Mouse (Mus musculus): ENCODE data around the gene Cdiptos.
A peak's percentile ranks its signal among the peaks of the same experiment; 100 is the strongest.

The Cdiptos gene

DNA sequence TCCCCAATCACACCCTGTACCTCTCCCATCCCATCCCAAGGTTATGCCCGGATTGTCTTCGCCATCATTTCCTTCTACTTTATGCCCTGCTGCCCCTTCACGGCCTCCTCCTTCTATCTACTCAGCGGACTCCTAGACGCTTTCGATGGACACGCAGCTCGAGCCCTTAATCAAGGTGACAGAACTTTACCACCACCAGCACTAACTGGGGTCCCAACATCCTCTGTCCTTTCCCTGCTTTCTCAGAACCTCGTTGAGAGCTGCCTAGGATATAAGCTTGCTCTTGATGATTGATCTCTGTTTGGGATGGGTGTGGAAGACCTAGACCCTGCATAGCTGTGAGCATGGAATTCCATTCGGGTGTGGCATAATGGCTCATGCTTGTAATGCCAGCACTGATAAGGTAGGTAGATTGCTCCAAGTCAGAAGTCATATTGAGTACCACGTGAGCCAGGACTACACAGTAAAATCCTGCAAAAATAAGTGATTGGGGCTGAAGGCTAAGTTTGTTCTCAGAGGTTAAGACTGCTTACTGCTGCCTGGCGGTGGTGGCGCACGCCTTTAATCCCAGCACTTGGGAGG lies 1.1 kb upstream of the Cdiptos start:
- DNase-seq (ENCODE audit: low read depth, low spot score) = no peak

DNA sequence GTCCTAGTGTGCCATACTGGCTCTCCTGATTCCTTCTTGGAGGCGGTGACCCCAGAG lies 177 bp downstream of the Cdiptos start, which contains the start of gene Cdipt:
Gene Cdipt, plus strand, starts transcription at position 22 of the 57 bp plus-strand sequence.
- DNase-seq (ENCODE audit: low read depth, low spot score) = no peak

DNA sequence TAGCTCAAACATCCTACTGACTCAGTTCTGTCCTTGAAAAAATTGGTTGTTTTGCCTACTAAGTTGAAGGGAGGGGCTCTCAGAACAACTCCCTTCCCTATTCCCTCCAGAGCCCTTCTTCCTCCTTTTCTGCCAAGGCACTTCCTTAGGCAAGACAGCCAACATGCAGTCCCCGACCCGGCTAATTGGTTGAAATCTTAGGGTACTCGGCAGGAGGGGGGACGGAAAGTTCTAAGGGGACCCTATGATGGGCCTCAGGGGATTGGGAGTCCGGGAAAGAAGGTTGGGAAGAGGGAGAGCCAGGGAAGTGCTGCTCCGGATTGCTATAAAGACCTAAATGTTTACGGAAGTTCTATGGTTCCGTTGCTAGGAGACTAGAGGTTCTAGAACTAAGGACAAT lies 405 bp downstream of the Cdiptos start:
- DNase-seq (ENCODE audit: low read depth, low spot score) = no peak

DNA sequence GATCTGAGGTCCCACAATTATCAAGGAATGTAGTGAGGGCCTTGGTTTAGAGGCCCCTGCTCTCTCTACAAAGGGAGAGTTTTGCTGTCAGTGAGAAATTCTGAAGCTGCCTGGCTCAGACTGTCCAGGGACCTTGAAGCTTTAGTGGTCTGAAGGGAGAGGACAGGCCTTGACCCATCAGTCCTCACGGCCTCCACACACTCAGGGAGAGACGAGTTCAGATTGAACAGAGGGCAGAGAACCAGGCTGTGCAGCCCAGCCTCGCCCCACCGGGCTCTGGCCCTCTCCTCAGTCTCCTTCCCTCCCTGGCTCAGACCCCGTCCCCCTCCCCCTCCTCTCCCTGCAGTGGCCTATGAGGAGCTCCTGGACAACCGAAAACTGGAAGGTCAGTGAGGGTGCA lies 8.5 kb downstream of the Cdiptos start:
- DNase-seq (ENCODE audit: low read depth, low spot score) = no peak

DNA sequence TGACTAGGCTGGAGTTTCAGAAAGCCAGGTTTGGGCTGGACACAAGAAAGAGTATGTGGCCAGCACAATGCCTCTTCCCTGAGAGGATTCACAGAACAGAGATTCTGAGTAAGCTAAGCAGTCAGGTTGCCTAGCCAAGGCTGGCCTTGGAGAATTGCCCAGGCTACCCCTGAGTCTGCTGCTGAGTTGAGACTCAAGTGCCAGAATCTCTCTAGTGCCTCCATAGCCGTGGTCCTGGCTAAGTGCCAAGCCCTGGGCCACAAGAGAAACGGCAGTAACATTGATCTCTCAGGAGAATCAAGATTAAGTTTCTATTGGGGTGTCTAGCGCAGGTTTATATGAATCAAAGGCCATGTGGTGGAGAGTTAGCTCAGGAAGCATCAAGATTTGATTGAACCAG lies 10.3 kb downstream of the Cdiptos start:
- DNase-seq (ENCODE audit: low read depth, low spot score) = no peak

DNA sequence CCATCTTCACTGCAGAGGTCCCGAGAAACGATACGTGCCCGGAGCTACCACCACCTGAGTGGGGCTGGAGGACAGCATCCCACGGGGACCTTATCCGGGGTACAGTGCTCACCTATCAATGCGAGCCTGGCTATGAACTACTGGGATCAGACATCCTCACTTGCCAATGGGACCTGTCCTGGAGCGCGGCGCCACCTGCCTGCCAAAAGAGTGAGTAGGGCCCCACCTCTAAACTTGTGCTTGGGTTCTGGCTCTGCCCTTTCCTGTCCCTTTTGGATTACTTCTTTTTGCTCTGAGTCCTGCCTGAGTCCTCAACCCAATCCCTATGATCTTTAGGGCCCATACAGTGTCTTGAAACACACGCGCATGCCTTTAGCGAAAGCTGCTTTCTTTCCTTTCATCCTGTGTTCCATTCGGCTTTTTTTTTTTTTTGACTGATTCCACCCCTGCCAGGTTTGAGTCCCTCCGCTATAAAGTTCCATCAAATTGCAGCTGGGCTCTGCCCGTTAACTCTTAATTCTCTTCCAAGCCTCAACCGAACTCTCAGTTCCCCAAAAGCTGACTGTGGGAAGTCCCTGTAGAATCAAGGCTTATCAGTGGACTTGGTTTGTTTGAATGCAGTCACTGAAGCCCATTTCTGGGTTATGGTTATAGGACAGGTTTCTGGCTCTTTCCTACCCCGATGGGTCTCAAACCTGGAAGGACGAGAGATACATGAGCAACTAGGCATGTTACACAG lies 12.2 kb downstream of the Cdiptos start:
- DNase-seq (ENCODE audit: low read depth, low spot score) = no peak

DNA sequence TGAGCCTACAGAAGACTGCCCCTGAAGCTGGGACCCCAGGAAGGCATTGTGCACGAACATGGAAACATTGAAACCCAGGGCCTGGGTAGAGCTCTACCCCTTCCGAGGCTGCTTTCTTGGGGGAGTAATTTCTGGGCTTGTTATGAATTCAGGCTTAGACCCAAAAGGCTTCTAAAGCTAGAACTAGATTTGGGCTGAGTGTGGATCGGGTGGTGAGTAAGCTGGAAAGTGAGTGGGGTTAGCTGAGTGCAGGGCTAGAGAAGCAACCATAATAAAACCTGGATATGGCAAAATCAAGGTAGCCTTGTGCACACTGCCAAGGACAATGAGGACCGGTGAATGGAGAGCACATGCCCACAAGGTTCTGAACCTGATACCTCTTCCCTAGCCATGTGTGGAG lies 13.9 kb downstream of the Cdiptos start:
- no peak for DNase-seq (ENCODE audit: low read depth, low spot score)

DNA sequence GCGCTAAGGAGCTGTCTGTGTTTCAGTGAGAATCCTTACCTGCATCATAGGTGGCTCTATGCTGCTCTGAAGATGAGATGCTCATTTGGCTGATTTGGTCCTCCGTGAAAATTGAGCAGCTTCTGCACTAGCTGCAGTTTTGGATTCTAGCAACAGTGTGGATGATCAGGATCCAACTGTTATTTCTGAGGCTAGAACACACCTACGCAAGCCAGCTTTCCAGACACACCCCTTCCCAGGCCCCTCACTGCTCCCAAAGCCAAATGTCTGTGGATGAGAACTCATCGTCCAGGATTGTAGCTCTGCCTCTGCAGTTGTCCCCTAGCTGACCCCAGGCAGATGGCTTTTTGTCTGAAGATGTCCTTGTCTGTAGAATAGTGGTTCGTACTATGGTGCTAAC lies 14.8 kb downstream of the Cdiptos start:
- DNase-seq (ENCODE audit: low read depth, low spot score) = no peak

DNA sequence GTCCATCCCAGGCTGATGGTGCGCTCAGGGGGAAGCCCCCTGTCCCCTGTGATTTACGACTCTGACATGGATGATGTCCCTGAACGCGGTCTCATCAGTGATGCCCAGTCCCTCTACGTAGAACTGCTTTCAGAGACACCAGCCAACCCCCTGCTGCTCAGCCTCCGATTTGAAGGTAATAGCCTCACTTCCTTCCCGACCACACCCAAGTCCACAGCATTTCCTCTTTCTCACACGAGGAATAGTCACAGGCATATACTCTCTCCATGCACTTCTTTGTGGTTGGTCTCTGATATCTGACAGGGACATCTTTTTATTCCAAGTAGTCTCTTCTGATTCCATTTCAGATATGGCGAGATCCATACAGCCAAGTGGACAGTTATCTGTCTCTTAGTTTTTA lies 16.1 kb downstream of the Cdiptos start:
- DNase-seq (ENCODE audit: low read depth, low spot score) = no peak

DNA sequence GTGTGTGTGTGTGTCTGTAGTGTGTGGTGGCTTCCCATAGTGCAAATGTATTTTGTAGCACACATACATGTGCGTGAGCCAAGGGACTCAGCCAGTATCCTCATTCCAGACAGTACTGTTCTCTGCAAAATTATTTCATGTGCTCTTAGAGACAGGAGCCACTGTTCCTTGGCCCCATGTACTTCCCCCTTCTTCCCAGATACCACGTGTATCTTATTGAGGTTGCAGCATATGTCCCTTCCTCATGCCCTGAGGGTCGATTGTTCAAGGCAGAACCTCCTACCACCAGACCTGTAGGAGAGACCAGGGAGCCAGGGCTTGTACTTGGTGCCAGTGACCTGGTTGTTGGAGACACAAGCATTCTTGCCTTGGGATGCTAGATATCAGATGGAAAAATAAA lies 20.8 kb downstream of the Cdiptos start:
- DNase-seq (ENCODE audit: low read depth, low spot score) = no peak

DNA sequence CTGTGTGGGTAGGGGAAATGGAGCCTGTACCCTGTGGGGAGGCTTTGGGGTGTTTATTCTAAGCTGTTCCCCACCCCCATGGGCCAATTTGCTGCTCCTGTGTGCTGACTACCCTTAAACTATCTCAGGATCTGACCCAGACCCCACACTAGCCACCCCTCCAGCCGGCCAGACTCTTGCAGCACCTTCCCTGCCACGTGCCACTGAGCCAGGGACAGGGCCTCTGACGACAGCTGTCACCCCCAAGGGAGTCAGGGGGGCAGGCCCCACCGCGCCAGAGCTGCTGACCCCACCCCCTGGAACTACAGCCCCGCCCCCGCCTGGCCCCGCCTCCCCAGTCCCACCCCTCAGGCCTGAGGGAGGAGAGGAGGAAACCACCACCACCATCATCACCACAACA lies 23.3 kb downstream of the Cdiptos start:
- no peak for DNase-seq (ENCODE audit: low read depth, low spot score)

DNA sequence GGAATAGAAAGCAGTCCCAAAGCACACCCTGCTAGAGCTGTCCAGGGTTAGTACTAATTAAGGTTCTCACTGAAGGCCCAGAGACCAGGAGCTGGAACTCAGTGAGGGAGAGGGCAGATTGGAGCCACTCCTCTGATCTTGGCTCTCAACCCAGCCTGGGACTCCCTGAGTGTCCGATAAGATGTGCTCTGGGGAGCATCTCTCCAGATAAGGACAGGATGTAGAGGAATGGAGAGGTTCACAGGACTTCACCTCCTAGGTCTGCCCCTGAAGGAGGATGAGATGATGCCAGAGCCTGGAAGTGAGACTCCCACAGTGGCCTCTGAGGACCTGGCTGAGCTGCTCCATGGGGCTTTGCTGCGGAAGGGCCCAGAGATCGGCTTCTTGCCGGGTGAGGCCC lies 24.2 kb downstream of the Cdiptos start:
- no peak for DNase-seq (ENCODE audit: low read depth, low spot score)

DNA sequence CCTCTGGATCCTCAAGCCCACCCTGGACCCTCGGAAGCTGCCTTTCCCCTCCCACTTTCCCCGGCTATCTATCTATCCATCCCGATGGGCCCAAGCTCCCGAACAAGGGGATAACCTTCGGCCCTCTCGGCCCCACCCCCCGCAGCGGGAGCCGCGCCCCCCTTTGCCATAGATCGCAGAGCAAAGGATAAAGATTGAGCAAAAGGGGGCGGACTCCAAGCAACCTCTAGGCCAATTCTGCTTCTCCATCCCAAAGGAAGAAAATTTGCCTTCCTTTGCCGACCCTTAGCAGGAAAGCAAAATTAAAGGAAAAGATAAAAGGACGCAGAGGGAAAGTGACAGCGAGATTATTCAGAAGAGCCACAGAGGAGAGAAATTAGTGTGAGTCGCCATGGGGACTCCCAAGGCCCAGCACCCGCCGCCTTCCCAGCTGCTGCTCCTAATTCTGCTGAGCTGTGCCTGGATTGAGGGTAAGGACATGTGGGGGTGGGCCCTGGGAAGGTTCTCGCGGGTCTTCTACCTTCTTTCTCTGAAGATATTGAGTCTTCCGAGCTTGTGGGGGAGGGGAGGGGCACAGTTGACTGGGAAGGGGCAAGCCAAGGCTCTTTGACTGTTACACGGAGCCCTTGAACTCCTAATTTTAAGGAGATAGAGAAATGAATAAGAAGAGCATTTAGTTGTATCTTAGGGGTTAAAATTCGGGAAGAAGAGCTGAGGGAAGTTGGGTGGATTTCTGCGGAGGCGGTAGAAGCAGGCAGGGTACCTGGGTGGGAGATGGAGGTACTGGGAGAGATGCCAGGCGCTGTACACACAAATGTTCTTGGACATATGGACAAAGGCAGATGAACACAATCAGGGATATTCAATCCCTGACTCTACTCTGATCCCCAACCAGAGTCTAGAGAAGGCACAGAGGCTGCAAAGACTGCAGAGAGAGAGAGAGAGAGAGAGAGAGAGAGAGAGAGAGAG lies 25.0 kb downstream of the Cdiptos start:
- DNase-seq (ENCODE audit: low read depth, low spot score) = no peak

DNA sequence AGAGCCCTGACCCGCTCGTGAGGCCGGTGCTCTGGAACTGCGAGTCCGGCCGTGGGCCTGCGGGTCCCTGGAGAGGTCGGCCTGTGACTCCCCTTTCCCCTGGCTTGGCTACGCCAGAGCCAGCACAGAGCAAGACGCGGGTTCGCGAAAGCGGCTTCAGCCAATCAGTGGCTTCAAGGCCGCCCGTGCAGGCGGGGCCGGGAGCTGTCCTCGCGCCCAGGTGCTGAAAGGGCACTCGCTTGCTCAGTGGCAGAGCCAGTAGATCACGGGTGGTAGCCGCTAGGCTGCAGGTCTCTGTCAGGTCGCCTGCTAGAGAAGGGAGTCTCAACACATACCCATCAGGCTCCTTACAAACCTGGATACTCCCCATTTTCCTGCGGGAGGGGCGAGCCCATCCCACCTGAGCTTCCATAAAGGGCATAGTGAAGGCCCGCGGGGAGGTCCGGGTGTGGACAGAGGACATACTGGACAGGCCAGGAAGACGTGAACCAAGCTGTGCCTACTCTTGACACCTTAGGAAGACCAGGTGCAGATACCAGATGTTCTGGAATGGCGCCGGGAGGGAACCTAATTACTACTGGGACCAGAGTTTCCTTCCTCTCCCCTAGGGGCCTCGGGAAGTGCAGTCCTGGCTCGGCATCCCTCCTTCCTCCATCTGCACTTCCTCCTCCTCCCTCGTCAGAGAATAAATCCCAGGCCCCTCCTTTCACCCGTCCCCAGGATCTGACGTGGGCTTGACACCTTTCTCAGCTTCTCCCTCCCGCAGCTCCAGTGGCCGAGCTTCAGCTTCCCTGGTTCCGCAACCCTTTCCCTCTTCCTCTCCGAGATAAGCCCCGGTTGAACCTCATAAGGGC lies 25.9 kb downstream of the Cdiptos start, which contains the start of gene Sez6l2:
Gene Sez6l2, plus strand, starts transcription at position 771 of the 854 bp plus-strand sequence.
- DNase-seq (ENCODE audit: low read depth, low spot score) = peak; percentile 75

DNA sequence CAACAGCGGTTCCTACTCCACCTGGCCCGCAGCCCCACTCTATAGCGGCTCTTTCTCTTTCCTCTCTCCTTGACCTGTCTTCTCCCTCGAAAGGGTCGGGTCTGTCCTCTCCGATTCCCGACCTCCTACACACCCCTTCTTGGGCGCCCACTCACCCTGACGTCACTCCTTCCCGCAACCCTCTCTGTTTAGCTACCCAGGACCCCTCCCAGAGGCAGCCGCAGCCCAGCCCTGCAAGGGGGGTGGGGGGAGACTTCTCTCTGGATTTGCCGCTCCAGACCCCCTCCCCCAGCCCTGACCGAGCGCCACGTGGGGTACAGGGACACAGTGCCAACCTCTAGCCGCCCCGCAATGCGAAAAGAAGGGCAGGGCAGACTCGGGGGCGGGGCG lies 26.5 kb downstream of the Cdiptos start, which contains the start of gene Asphd1:
Gene Asphd1, minus strand, starts transcription at position 180 of the 390 bp plus-strand sequence.
- DNase-seq (ENCODE audit: low read depth, low spot score) = peak; percentile 26

DNA sequence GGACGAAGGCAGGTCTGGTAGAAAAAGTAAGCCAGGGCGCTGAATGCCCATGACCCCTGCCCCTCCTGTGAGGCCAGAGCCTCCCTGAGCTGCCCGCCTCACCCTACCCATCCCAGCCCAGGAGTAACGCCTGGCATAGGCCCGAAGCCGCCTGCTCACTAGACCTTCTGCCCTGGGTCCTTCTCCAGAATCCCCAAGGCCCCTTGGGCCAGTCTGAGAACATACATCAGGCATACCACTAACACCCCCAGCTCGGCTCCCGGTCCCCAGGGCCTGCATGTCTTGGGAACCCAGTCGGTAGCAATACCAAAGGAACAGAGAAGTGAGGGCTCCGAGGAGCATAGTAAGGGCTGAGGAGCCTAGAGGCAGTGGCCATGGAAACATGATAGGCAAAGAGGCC lies 27.3 kb downstream of the Cdiptos start:
- no peak for DNase-seq (ENCODE audit: low read depth, low spot score)

DNA sequence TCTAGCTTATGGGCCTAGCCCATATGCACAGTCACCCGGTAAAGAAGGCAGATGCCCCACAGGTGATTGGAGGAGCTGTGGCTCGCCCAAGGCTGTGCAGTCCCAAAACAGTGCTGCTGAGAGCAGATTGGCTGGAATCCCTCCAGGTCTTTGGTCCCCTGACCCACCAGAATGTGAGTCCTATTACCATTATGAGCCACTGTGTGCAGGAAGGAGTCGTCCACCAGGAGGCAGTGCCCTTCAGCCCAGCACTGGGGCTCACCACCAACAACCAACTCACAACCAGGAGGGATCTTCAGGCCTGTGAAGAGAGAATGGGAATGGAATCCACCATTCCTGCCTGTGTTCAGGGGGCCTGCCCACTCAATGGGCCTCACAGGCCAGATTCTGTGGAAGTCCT lies 29.4 kb downstream of the Cdiptos start:
- no peak for DNase-seq (ENCODE audit: low read depth, low spot score)

DNA sequence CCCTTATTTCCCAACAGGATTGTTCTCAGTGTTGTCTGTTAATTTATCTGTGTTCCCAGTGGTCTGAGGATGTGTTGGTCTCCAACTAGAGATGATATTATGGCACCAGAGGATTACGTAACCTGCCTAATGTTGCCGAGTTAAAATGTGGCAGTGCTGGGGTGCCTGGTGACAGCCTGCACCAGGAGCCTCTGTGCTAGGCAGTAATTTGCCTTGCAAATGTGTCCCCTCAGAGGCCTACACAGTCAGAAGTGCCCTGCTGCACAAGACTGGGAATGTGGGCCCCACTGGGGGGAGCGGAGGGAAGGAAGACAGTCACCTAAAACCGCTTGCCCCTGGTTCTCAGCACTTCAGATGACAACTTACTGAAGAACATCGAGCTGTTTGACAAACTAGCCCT lies 34.1 kb downstream of the Cdiptos start:
- DNase-seq (ENCODE audit: low read depth, low spot score) = no peak

DNA sequence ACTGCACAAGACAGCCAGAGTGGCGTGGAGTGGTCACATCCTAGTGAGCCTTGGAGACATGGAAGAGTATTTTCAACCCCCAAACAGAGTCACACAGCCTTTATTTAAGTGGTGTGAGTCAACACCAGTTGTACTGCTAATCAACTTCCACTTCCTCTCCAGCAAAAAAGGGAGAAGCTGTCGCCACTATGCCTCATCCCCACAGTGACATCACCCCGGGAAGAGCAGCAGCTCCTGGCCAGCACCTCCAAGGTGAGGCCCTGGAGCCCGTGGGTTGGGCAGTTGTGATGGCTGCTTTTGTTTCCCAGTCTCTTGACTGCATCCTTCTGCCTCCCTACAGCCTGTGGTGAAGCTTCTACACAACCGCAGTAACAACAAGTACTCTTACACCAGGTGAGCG lies 34.7 kb downstream of the Cdiptos start:
- DNase-seq (ENCODE audit: low read depth, low spot score) = no peak

DNA sequence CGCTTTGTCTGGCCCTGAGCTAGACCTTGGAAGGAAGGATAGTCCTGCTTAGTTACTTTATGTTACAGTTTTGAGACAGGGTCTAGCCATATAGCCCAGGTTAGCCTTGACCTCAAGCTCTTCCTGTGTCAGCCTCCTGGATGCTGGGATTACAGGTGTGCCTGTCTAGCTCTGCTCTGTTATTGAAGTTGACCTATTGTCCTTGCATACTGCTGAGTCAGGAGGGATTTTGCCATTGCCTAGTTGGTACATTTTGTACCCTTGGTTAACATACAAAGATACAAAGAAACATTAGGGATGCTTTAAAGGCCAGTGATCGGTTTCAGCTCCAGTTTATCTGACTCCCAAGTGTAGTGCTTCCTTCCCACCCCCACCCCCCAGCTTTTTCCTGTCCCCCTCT lies 43.2 kb downstream of the Cdiptos start:
- DNase-seq (ENCODE audit: low read depth, low spot score) = no peak

DNA sequence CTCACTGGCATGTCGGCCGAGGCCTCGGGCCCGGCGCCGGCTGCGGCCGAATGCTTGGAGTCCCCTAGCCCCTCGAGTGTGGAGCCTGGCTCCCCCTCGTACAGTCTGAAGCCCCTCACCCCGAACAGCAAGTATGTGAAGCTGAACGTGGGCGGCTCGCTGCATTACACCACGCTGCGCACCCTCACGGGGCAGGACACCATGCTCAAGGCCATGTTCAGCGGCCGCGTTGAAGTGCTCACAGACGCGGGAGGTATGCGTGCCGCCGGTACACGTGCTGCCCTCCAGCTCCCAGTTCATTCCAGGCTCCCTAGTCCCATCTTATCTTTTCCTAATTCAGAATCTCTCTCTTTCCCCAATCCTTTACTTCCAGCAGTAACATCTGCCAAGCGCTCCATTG lies 46.9 kb downstream of the Cdiptos start:
- no peak for DNase-seq (ENCODE audit: low read depth, low spot score)
